Mouse (Mus musculus): ENCODE data around the gene Fam161a. TPM values are rescaled to one million over a fixed set of nuclear protein-coding genes. Genes with fewer than 3 reads are reported as not detected.

Fam161a gene
- total RNA-seq, 2 experiments from 2014 or later = 4.9 to 5.0 TPM

- peak overlapping the region; percentile 97; the same call in 1 of the 2 replicates for H3K27ac ChIP-seq
- DNase-seq (ENCODE audit: extremely low spot score in 1 of 2, low spot score in 2 of 2) = no peak
- H3K4me3 ChIP-seq = peak overlapping the region; percentile 89
- TF ChIP-seq CTCF (IDR thresholded peaks at IDR 0.05) = no peak
- intact Hi-C loops (cut with DNase I) = loop anchor here (2.0 to 10.0 kb wide), 3 partner anchors 76 to 453 kb away; partner anchors contain the start of gene Xpo1
Measured at GRCm38 (mm10) chr11:22991218-22991835, 16.0 kb upstream of the Fam161a start.

DNA sequence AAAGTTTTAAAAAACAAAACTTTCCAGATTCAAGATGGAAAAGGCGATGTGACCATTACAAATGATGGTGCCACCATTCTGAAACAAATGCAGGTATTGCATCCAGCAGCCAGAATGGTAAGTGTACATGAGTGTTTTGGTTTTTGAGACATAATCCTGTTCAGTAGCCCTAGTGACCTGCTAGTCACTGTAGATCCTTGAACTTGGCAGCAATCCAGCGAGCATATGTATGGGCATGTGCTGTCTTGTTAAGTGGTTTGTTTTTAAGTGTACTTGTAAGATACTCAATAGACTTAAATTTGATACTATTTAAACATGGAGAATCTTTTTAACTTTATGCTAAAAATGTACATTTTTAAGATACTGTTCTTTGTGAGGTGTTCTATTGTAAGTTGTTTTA, 13.1 kb upstream of the Fam161a start:
- Histone ChIP-seq H3K4me3 (no peak overlapping the region), H3K27ac (no peak overlapping the region)
- intact Hi-C loops (cut with DNase I) = loop anchor here (5.0 to 10.0 kb wide), 2 partner anchors 73 to 451 kb away; no protein-coding TSS in a partner anchor
- TF ChIP-seq CTCF (IDR thresholded peaks at IDR 0.05) = no peak
- no peak for DNase-seq (ENCODE audit: extremely low spot score in 1 of 2, low spot score in 2 of 2)

GRCm38 (mm10) chr11:22995461-22995860, 11.9 kb upstream of the Fam161a start:
- intact Hi-C loops (cut with DNase I) = loop anchor here (10.0 kb wide), 1 partner anchor 449 kb away; no protein-coding TSS in a partner anchor
- H3K27ac ChIP-seq = no peak overlapping the region
- TF ChIP-seq CTCF (IDR thresholded peaks at IDR 0.05) = no peak
- no peak for DNase-seq (ENCODE audit: extremely low spot score in 1 of 2, low spot score in 2 of 2)
- no peak overlapping the region for H3K4me3 ChIP-seq

GRCm38 (mm10) chr11:22998308-22998707, 9.0 kb upstream of the Fam161a start:
- Histone ChIP-seq H3K27ac (no peak overlapping the region), H3K4me3 (no peak overlapping the region)
- intact Hi-C loops (cut with DNase I) = loop anchor here (10.0 kb wide), 1 partner anchor 446 kb away; no protein-coding TSS in a partner anchor
- TF ChIP-seq CTCF (IDR thresholded peaks at IDR 0.05) = no peak
- no peak for DNase-seq (ENCODE audit: extremely low spot score in 1 of 2, low spot score in 2 of 2)

GRCm38 (mm10) chr11:23005276-23005675, 2.1 kb upstream of the Fam161a start:
- intact Hi-C loops (cut with DNase I) = loop anchor here (10.0 kb wide), 1 partner anchor 880 kb away; no protein-coding TSS in a partner anchor
- Histone ChIP-seq H3K4me3 (no peak overlapping the region), H3K27ac (no peak overlapping the region)
- TF ChIP-seq CTCF (IDR thresholded peaks at IDR 0.05) = no peak
- DNase-seq (ENCODE audit: extremely low spot score in 1 of 2, low spot score in 2 of 2) = no peak

- peak in 1 of 2 experiments; percentile 13 for DNase-seq (ENCODE audit: extremely low spot score in 1 of 2, low spot score in 2 of 2)
- intact Hi-C loops (cut with DNase I) = loop anchor here (1.0 to 10.0 kb wide), 3 partner anchors 15 to 878 kb away; no protein-coding TSS in a partner anchor
- no peak for TF ChIP-seq CTCF (IDR thresholded peaks at IDR 0.05)
- Histone ChIP-seq H3K27ac (peak overlapping the region; percentile 86), H3K4me3 (peak overlapping the region; percentile 82)
Measured at GRCm38 (mm10) chr11:23007166-23007480, 208 bp upstream of the Fam161a start.

GRCm38 (mm10) chr11:23008181-23008823, 971 bp downstream of the Fam161a start:
- Histone ChIP-seq H3K27ac (peak overlapping the region; percentile 86), H3K4me3 (peak overlapping the region; percentile 82)
- intact Hi-C loops (cut with DNase I) = loop anchor here (2.0 to 10.0 kb wide), 3 partner anchors 58 to 876 kb away; partner anchors contain the start of gene Xpo1
- DNase-seq (ENCODE audit: extremely low spot score in 1 of 2, low spot score in 2 of 2) = peak; percentile 74 to 79
- TF ChIP-seq CTCF (IDR thresholded peaks at IDR 0.05) = peak; percentile 4; the same call in 1 of the 2 replicates

DNA sequence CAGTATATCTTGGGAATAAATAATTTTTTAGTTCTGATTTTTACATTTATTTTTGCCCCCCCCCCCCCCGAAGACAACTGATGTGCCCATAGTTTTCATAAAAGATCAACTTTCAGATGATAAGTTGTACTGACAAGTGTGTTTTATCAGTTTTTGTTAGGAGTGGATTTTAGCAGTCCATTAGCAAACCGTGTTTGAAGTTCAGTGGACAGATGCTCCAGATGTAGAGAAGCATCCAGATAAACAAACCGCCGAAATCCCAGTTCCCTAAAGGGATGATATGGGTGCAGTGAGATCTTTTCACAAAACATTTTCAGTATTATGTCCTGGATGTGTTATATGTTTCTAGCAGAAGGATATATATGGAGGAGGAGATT, 1.5 kb downstream of the Fam161a start:
- Histone ChIP-seq H3K4me3 (peak overlapping the region; percentile 82), H3K27ac (no peak overlapping the region)
- intact Hi-C loops (cut with DNase I) = loop anchor here (2.0 to 10.0 kb wide), 3 partner anchors 58 to 876 kb away; partner anchors contain the start of gene Xpo1
- TF ChIP-seq CTCF (IDR thresholded peaks at IDR 0.05) = no peak
- DNase-seq (ENCODE audit: extremely low spot score in 1 of 2, low spot score in 2 of 2) = no peak

DNA sequence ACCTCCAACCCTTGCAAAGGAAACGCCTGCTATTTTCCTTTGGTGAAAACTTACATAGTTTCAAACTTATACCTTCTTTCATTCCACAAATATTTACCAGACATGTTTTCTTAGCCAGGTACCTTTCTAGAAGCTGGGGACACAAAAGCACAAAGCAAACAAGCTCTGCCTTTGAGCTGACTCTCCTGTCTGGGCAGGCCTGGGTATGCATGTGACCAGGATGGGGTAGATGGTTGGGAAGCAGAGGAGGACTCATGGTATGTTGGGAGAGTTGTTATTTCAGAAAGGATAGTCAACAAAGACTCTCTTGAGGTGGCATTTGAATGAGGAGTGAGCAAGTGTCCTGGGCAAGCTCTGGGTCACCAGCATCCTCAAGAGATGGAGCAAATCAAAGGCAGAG, 5.8 kb downstream of the Fam161a start:
- no peak overlapping the region for H3K27ac ChIP-seq
- intact Hi-C loops (cut with DNase I) = no loop called here
- TF ChIP-seq CTCF (IDR thresholded peaks at IDR 0.05) = no peak
- DNase-seq (ENCODE audit: extremely low spot score in 1 of 2, low spot score in 2 of 2) = no peak
- no peak overlapping the region for H3K4me3 ChIP-seq

DNA sequence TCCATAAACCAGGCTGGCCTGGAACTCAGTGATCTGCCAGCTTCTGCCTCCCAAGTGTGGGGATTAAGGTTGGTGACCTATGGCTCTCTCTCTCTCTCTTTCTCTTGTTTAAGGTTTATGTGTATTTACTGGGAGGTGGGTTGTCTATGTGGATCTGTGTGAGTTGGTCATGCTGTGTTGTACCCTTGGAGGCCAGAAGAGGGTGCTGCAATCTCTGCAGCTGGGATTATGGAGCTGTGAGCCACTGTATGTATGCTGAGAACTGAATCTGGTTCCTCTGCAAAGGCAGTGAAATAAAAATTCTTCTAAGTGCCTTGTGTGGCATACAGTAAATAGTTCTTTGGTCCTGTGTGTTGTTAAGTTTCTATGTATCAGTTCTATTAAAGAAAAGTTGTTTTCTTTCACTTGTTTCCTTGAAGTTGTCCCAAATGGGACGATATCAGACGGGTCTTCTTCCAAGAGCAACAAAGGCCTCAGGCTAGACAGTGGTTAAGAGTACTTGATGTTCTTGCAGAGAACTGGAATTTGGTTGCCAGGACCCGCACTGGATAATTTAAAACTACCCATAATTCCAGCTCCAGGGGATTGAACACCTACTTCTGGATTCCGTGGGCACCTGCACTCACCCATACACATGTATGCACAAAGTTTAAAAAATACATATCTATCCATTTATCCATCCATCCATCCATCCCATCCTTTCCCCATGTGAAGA, 6.4 kb downstream of the Fam161a start:
- H3K4me3 ChIP-seq = no peak overlapping the region
- intact Hi-C loops (cut with DNase I) = no loop called here
- DNase-seq (ENCODE audit: extremely low spot score in 1 of 2, low spot score in 2 of 2) = no peak
- no peak overlapping the region for H3K27ac ChIP-seq
- TF ChIP-seq CTCF (IDR thresholded peaks at IDR 0.05) = peak; percentile 16

GRCm38 (mm10) chr11:23014996-23015395, 7.7 kb downstream of the Fam161a start:
- no peak for TF ChIP-seq CTCF (IDR thresholded peaks at IDR 0.05)
- Histone ChIP-seq H3K4me3 (no peak overlapping the region), H3K27ac (no peak overlapping the region)
- intact Hi-C loops (cut with DNase I) = no loop called here
- no peak for DNase-seq (ENCODE audit: extremely low spot score in 1 of 2, low spot score in 2 of 2)

DNA sequence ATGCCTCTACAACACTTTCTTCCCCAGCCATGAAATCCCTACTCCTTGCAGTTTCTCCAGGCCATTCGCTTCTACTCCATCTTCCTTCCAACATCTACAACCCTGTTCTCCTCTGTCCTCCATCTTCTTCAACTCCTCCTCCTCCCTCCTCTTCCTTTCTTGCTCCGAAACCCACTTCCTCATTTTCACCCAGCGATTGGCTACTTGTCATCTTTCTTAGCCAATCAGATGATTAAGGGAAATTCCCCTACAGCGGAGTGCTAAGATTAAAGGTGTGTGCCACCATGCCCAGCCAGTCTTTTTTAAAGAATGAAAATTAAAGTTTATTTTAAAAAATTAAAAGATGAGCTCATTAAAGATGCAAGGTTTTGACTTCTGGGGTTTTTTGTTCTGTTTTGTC, 10.6 kb downstream of the Fam161a start:
- DNase-seq (ENCODE audit: extremely low spot score in 1 of 2, low spot score in 2 of 2) = no peak
- Histone ChIP-seq H3K4me3 (no peak overlapping the region), H3K27ac (no peak overlapping the region)
- TF ChIP-seq CTCF (IDR thresholded peaks at IDR 0.05) = no peak
- intact Hi-C loops (cut with DNase I) = no loop called here

All from left cerebral cortex, adult 2 months (tissue).